Mouse (Mus musculus) heart, adult 9 months (tissue): ENCODE data around the gene Klhdc1.
A peak's percentile ranks its signal among the peaks of the same experiment; 100 is the strongest.

Experiments
- DNase-seq, 2 experiments: peaks; one replicate each; pipeline ENCODE4 v3.0.0; 2022; ENCODE audit warnings: low spot score in 2 of 2

The Klhdc1 gene

GRCm38 (mm10) chr12:69296511-69297410 is 55.8 kb downstream of the Klhdc1 start, which contains the start of gene Klhdc2:
TSS of gene Klhdc2 (plus strand) at chr12:69296681.
- peak; percentile 84 to 86 for DNase-seq

GRCm38 (mm10) chr12:69297411-69298150 is 56.6 kb downstream of the Klhdc1 start:
- DNase-seq: no peak

- DNase-seq: no peak
These were observed 57.3 kb downstream of the Klhdc1 start for GRCm38 (mm10) chr12:69298281-69298680.

- DNase-seq: peak; percentile 39 to 42
These were observed 58.3 kb downstream of the Klhdc1 start for GRCm38 (mm10) chr12:69299231-69299630.

- no peak for DNase-seq
These were observed 58.9 kb downstream of the Klhdc1 start for GRCm38 (mm10) chr12:69299831-69300230.

GRCm38 (mm10) chr12:69300391-69300790 is 59.4 kb downstream of the Klhdc1 start:
- no peak for DNase-seq

GRCm38 (mm10) chr12:69302171-69302570 is 61.2 kb downstream of the Klhdc1 start:
- DNase-seq: no peak

GRCm38 (mm10) chr12:69304051-69304450 is 63.1 kb downstream of the Klhdc1 start:
- DNase-seq: no peak

GRCm38 (mm10) chr12:69306333-69306732 is 65.4 kb downstream of the Klhdc1 start:
- no peak for DNase-seq

- no peak for DNase-seq
These were observed 68.7 kb downstream of the Klhdc1 start for GRCm38 (mm10) chr12:69309659-69310058.

- no peak for DNase-seq
These were observed 77.5 kb downstream of the Klhdc1 start for GRCm38 (mm10) chr12:69318431-69318830.

- DNase-seq: no peak
These were observed 90.2 kb downstream of the Klhdc1 start for GRCm38 (mm10) chr12:69331187-69331586.

GRCm38 (mm10) chr12:69332147-69332546 is 91.2 kb downstream of the Klhdc1 start:
- DNase-seq: no peak

- DNase-seq: no peak
These were observed 92.6 kb downstream of the Klhdc1 start for GRCm38 (mm10) chr12:69333547-69333946.
